In genomic region chr1:177532656-177533055, GRCm38 (mm10) we compare ENCODE assay signal across 18 mouse cellular contexts.
A peak's percentile ranks its signal among the peaks of the same experiment; 100 is the strongest.
DNase-seq lines count a peak whose midpoint lies in the region; ATAC-seq lines count a peak whose summit lies in the region.
"Had no signal": no experiment of that assay in that cellular context is flagged by ENCODE, and none has a peak within 500 bp of the region (broad histone marks: within the 10 kb centered on the region; RNA-seq: fewer than 3 reads in every experiment).

No protein-coding gene starts in this region.

- no peaks in the 10 kb centered on the region for H3K9me3 ChIP-seq in heart, embryonic 10.5 days
- no peaks in the 10 kb centered on the region for H3K9me3 ChIP-seq in intestine, embryonic 16.5 days (ENCODE audit: control insufficient read depth, low read length)
- H3K9me3 ChIP-seq in hindbrain, embryonic 14.5 days (ENCODE audit: control insufficient read depth, low read length) = no peaks in the 10 kb centered on the region
- H3K9me3 ChIP-seq: forebrain, embryonic 13.5 days; hindbrain, embryonic 15.5 days; limb, embryonic 15.5 days; midbrain, embryonic 15.5 days had no signal

- H3K4me3 ChIP-seq in heart, embryonic 10.5 days = no peak overlapping the region
- H3K4me3 ChIP-seq in intestine, embryonic 16.5 days (ENCODE audit: low read length) = no peak overlapping the region
- H3K4me3 ChIP-seq in hindbrain, embryonic 14.5 days (replicated peaks; ENCODE audit: low read length) = no peak overlapping the region
- H3K4me3 ChIP-seq: forebrain, embryonic 13.5 days; hindbrain, embryonic 15.5 days; limb, embryonic 15.5 days; midbrain, embryonic 15.5 days had no signal

- H3K4me2 ChIP-seq in intestine, embryonic 16.5 days (ENCODE audit: low read depth, low read length) = no peak overlapping the region
- no peak overlapping the region for H3K4me2 ChIP-seq in hindbrain, embryonic 14.5 days (replicated peaks)
- H3K4me2 ChIP-seq: forebrain, embryonic 13.5 days; hindbrain, embryonic 15.5 days; limb, embryonic 15.5 days; midbrain, embryonic 15.5 days had no signal

- H3K27ac ChIP-seq in heart, embryonic 10.5 days = no peak overlapping the region
- H3K27ac ChIP-seq in intestine, embryonic 16.5 days (ENCODE audit: low read length) = no peak overlapping the region
- no peak overlapping the region for H3K27ac ChIP-seq in hindbrain, embryonic 14.5 days
- H3K27ac ChIP-seq: forebrain, embryonic 13.5 days; hindbrain, embryonic 15.5 days; kidney, postnatal 0 days; limb, embryonic 15.5 days; midbrain, embryonic 15.5 days had no signal

- no peaks in the 10 kb centered on the region for H3K36me3 ChIP-seq in heart, embryonic 10.5 days
- H3K36me3 ChIP-seq in intestine, embryonic 16.5 days (ENCODE audit: control insufficient read depth, insufficient read depth, low read length) = no peaks in the 10 kb centered on the region
- H3K36me3 ChIP-seq in hindbrain, embryonic 14.5 days (replicated peaks; ENCODE audit: control insufficient read depth, insufficient read depth) = no peaks in the 10 kb centered on the region
- H3K36me3 ChIP-seq: hindbrain, embryonic 15.5 days; limb, embryonic 15.5 days; midbrain, embryonic 15.5 days had no signal

- ATAC-seq in megakaryocyte progenitor cell, adult 5-6 weeks (replicated peaks; ENCODE audit: poor library complexity) = peak; percentile 96
- ATAC-seq in intestine, embryonic 16.5 days = no peak
- ATAC-seq in hindbrain, embryonic 14.5 days (ENCODE audit: low FRiP score) = no peak
- ATAC-seq: forebrain, embryonic 13.5 days; midbrain, embryonic 15.5 days had no signal

- DNase-seq in heart, adult 9 months (ENCODE audit: low spot score in 2 of 2) = peak; percentile 2 to 31
- DNase-seq in heart, embryonic 10.5 days (ENCODE audit: low spot score) = no peak
- peak; percentile 65 for DNase-seq in thymus, postnatal 0 days (ENCODE audit: low spot score)
- no peak for DNase-seq in layer of hippocampus, postnatal 25 days (ENCODE audit: extremely low spot score in 1 of 2, low spot score in 1 of 2)
- no peak for DNase-seq in hindbrain, embryonic 14.5 days (ENCODE audit: low spot score)
- DNase-seq: adrenal gland, postnatal 36 days; B cell, adult 2 months; cerebellum, adult 18-20 months; kidney, adult 11 months; lung, postnatal 10 days; retina, postnatal 1 day had no signal

- no peaks in the 10 kb centered on the region for H3K4me1 ChIP-seq in heart, embryonic 10.5 days
- no peaks in the 10 kb centered on the region for H3K4me1 ChIP-seq in intestine, embryonic 16.5 days (ENCODE audit: control insufficient read depth, insufficient read depth, low read length)
- H3K4me1 ChIP-seq in hindbrain, embryonic 14.5 days (replicated peaks; ENCODE audit: control insufficient read depth, insufficient read depth, low read length) = no peaks in the 10 kb centered on the region
- H3K4me1 ChIP-seq: forebrain, embryonic 13.5 days; hindbrain, embryonic 15.5 days; limb, embryonic 15.5 days; midbrain, embryonic 15.5 days had no signal

- H3K9ac ChIP-seq in intestine, embryonic 16.5 days (ENCODE audit: low read depth, low read length) = no peak overlapping the region
- H3K9ac ChIP-seq in hindbrain, embryonic 14.5 days = no peak overlapping the region
- H3K9ac ChIP-seq: forebrain, embryonic 13.5 days; hindbrain, embryonic 15.5 days; limb, embryonic 15.5 days; midbrain, embryonic 15.5 days had no signal

- H3K27me3 ChIP-seq in heart, embryonic 10.5 days (ENCODE audit: insufficient read depth, poor library complexity, severe bottlenecking) = no peaks in the 10 kb centered on the region
- no peaks in the 10 kb centered on the region for H3K27me3 ChIP-seq in intestine, embryonic 16.5 days (replicated peaks; ENCODE audit: control insufficient read depth, insufficient read depth, low read length)
- H3K27me3 ChIP-seq in hindbrain, embryonic 14.5 days (ENCODE audit: control insufficient read depth, insufficient read depth, low read length) = no peaks in the 10 kb centered on the region
- H3K27me3 ChIP-seq: forebrain, embryonic 13.5 days; hindbrain, embryonic 15.5 days; limb, embryonic 15.5 days; midbrain, embryonic 15.5 days had no signal

- 70% methylated on average over 2 of the region's 2 CpGs for WGBS in heart, embryonic 10.5 days
- 83% methylated on average over 2 of the region's 2 CpGs for WGBS in intestine, embryonic 16.5 days
- WGBS in hindbrain, embryonic 14.5 days = 81% methylated on average over 2 of the region's 2 CpGs

Comparison
In these comparisons a context has a peak if more than half of its experiments do, and no peak if none do; other contexts are left out.
1. DNase-seq: peak in heart, adult 9 months (2 of 2) and thymus, postnatal 0 days (single experiment); none in heart, embryonic 10.5 days (single experiment), layer of hippocampus, postnatal 25 days (0 of 2) and hindbrain, embryonic 14.5 days (single experiment).